Mouse (Mus musculus) lung, postnatal 0 days (tissue): ENCODE data around the gene Shpk. TPM values are rescaled to one million over a fixed set of nuclear protein-coding genes. Genes with fewer than 3 reads are reported as not detected.

Source experiments
- ATAC-seq: fragments of 200-750 bp; cut with Nextera tagmentation; 2 replicates; pipeline ENCODE4 v1.8.0; 2017; ENCODE audit warnings: moderate library complexity
- DNase-seq: peaks from one replicate; pipeline ENCODE4 v3.0.0-alpha.2; 2016; ENCODE audit warnings: low spot score
- H3K27ac ChIP-seq: fragments of 300-500 bp; sonication (generic); 2 replicates; pipeline ENCODE4 v1.5.1; 2014; ENCODE audit warnings: antibody characterized with exemption, mild to moderate bottlenecking, low read length, mixed read lengths
- H3K27me3 ChIP-seq: fragments of 300-500 bp; sonication (generic); replicated peaks from 2 replicates; pipeline ENCODE4 v1.6.1; 2014; ENCODE audit warnings: low read length, mixed read lengths; ENCODE audit not compliant: insufficient read depth
- H3K36me3 ChIP-seq: fragments of 300-500 bp; sonication (generic); 2 replicates; pipeline ENCODE4 v1.6.1; 2014; ENCODE audit warnings: low read length, mixed read lengths; ENCODE audit not compliant: insufficient read depth
- H3K4me1 ChIP-seq: fragments of 300-500 bp; sonication (generic); 2 replicates; pipeline ENCODE4 v1.6.1; 2014; ENCODE audit warnings: antibody characterized with exemption, low read depth, low read length, mixed read lengths; ENCODE audit not compliant: insufficient read depth
- H3K4me2 ChIP-seq: fragments of 300-500 bp; sonication (generic); replicated peaks from 2 replicates; pipeline ENCODE4 v1.6.1; 2014; ENCODE audit warnings: low read depth, mild to moderate bottlenecking, low read length, moderate library complexity, mixed read lengths
- H3K4me3 ChIP-seq: fragments of 300-500 bp; sonication (generic); 2 replicates; pipeline ENCODE4 v1.5.1; 2014; ENCODE audit warnings: low read depth, low read length
- H3K9ac ChIP-seq: fragments of 300-500 bp; sonication (generic); replicated peaks from 2 replicates; pipeline ENCODE4 v1.6.1; 2014; ENCODE audit warnings: low read depth, mild to moderate bottlenecking
- H3K9me3 ChIP-seq: fragments of 300-500 bp; sonication (generic); 2 replicates; pipeline ENCODE4 v1.6.1; 2016; ENCODE audit warnings: low read length, mixed read lengths
- CTCF ChIP-seq: IDR thresholded peaks from 2 replicates; pipeline ENCODE4 v1.5.1; 2016; ENCODE audit warnings: antibody characterized with exemption, mild to moderate bottlenecking
- EP300 ChIP-seq: IDR thresholded peaks from 2 replicates; pipeline ENCODE4 v1.6.1; 2016; ENCODE audit warnings: antibody characterized with exemption, mild to moderate bottlenecking, control low read depth
- WGBS: fragments of 180-500 bp; shearing (Covaris S2); extraction: QIAGEN DNeasy Blood & Tissue Kit; methylation state at CpG from one replicate; pipeline ENCODE4 v1.1.7; 2014; 5-methylcytosine and 5-hydroxymethylcytosine counted together
- polyA plus RNA-seq: library from polyadenylated mRNA; unstranded; fragments of >200 nt; fragmentation: Nextera tagmentation; extraction: Ambion mirVana; gene quantifications from 2 replicates; pipeline ENCODE4 v1.2.1, GENCODE M21; 2015

Shpk gene
- polyA plus RNA-seq, 1 experiment from 2014 or later, result 3.5 TPM

DNA sequence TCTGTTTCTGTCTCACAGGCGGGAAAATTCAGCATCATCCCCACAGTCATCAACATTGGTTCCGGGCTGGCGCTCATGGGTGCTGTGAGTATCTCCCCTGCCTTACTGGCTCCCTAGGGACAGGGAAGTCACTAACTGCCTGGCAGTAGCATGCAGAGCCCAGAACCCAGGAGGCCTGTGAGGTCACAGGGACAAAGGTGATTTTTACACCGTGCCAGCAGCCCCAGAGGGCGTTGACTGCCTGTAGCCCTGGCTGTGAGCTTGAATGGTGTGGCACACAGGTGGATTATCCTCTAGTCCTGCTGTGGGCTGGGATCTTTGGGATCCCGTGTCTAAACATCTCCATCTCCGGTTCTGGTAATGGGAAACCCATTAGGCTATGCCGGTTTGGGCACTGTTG is 31.2 kb upstream of the Shpk start:
- ATAC-seq (no peak), DNase-seq (no peak)
- no peak overlapping the region for H3K4me3 ChIP-seq
- peaks cover 8% of the 10 kb centered on the region; the same call in 1 of the 2 replicates for H3K4me1 ChIP-seq
- no peak overlapping the region for H3K27ac ChIP-seq
- no peak for TF ChIP-seq EP300
- no peak for TF ChIP-seq CTCF
- H3K9ac ChIP-seq, result no peak overlapping the region
- WGBS, result 82% methylated on average over 8 of the region's 8 CpGs
- H3K36me3 ChIP-seq, result no peaks in the 10 kb centered on the region
- no peaks in the 10 kb centered on the region for H3K27me3 ChIP-seq
- no peak overlapping the region for H3K4me2 ChIP-seq
- no peaks in the 10 kb centered on the region for H3K9me3 ChIP-seq

DNA sequence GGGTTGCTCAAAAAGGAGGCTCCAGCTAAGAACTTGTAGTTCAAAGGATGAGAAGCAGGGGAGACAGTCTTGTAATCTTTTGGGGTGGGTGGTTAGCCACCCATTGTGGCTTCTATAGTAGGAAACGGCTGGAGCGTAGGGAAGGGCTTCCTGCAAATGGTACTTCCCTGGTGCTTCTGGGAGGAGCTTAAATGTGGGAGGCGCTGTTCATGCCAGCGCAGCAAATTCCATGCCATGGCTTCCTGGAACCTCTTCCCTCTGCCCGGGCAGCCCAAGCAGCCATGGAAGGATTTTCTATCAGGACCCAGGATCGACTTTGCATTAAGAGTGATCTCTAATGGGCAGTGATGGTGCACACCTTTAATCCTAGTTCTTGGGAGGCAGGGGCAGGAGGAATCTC is 30.7 kb upstream of the Shpk start:
- no peak overlapping the region for H3K4me2 ChIP-seq
- DNase-seq, result no peak
- H3K4me1 ChIP-seq, result peaks cover 8% of the 10 kb centered on the region; the same call in 1 of the 2 replicates
- H3K9me3 ChIP-seq, result no peaks in the 10 kb centered on the region
- WGBS, result 73% methylated on average over 6 of the region's 6 CpGs
- no peak for ATAC-seq
- H3K27me3 ChIP-seq, result no peaks in the 10 kb centered on the region
- no peak overlapping the region for H3K9ac ChIP-seq
- no peak overlapping the region for H3K4me3 ChIP-seq
- H3K36me3 ChIP-seq, result no peaks in the 10 kb centered on the region
- no peak overlapping the region for H3K27ac ChIP-seq
- TF ChIP-seq EP300 (no peak), CTCF (no peak)

DNA sequence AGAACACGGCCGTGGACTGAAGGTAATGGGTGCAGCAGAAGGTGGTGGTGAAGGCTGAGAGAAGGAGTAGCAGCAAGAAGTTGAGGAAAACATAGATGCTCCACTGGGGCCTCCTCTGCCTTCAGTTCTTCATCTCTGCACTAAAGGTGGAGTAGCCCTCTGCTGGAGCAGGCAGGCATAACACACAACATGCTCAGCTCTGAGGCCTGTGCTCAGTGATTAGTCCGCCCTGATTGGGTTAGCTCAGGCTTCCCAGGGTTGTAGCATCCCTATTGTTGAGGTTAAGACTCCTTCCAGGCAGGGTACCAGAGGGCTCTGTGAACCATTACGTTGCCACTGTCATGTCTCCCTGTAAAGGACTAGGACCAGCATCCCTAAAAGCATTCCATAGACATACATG is 30.0 kb upstream of the Shpk start:
- WGBS, result 55% methylated on average over 4 of the region's 4 CpGs
- Histone ChIP-seq H3K9ac (no peak overlapping the region), H3K36me3 (no peaks in the 10 kb centered on the region), H3K4me2 (no peak overlapping the region), H3K4me1 (peaks cover 8% of the 10 kb centered on the region; the same call in 1 of the 2 replicates), H3K9me3 (no peaks in the 10 kb centered on the region), H3K4me3 (no peak overlapping the region), H3K27me3 (no peaks in the 10 kb centered on the region), H3K27ac (no peak overlapping the region)
- DNase-seq, result peak; percentile 60
- ATAC-seq, result 0 out of 2 replicates have a peak, but pooled peaks have one; percentile 40
- TF ChIP-seq EP300 (no peak), CTCF (peak; percentile 83)

DNA sequence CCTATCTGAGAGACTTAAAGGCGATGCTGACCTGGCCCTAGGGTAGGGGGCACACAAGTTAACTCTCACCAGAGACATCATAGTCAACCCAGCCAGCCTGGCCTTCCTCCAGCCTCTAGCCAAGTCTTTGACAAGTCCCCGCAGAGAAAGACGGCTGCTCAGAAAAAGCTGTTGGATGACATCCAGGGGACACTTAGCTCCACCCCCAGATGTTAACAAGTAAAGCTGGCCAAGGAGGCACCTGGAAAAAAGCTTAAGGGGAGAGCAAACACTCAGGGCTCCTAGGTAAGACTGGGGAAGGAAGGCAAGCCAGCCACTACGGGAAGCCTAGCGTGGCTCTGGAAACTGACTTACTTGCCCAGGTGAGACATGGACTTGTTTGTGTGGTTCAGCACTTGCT is 27.1 kb upstream of the Shpk start:
- Histone ChIP-seq H3K9me3 (no peaks in the 10 kb centered on the region), H3K4me3 (no peak overlapping the region), H3K27ac (peak overlapping the region; percentile 34), H3K9ac (no peak overlapping the region), H3K4me2 (no peak overlapping the region), H3K27me3 (no peaks in the 10 kb centered on the region), H3K36me3 (no peaks in the 10 kb centered on the region), H3K4me1 (peaks cover 14% of the 10 kb centered on the region; the same call in 1 of the 2 replicates)
- ATAC-seq, result peak; percentile 14
- TF ChIP-seq CTCF (no peak), EP300 (peak; percentile 58; the same call in 1 of the 2 replicates)
- DNase-seq, result peak; percentile 95
- WGBS, result 14% methylated on average over 5 of the region's 5 CpGs

DNA sequence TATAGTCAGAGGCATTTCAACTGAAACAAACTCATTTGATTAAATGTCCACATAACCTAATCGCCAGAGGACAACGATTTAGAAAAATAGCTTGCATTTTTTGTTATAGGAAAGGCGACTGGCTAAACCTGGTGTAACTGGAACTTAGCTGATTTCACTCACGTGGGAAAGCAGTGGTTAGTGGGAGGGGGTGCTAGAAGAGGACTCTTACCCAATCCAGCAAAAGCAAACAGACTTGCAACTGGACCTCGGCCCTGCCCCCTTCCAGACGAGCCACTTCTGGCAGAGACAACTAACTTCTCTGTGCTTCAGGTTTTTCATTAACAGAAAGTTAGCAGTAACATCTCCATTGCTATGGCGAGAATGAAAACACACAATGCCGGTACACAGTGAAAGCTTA is 23.6 kb upstream of the Shpk start:
- WGBS, result 25% methylated on average over 8 of the region's 8 CpGs
- peak overlapping the region; percentile 98 for H3K27ac ChIP-seq
- H3K27me3 ChIP-seq, result no peaks in the 10 kb centered on the region
- H3K4me2 ChIP-seq, result peak overlapping the region; percentile 87
- peaks cover 17% of the 10 kb centered on the region; the same call in 1 of the 2 replicates for H3K4me1 ChIP-seq
- ATAC-seq (peak; percentile 32), DNase-seq (peak; percentile 95)
- H3K9me3 ChIP-seq, result no peaks in the 10 kb centered on the region
- H3K9ac ChIP-seq, result peak overlapping the region; percentile 86; the same call in 1 of the 2 replicates
- TF ChIP-seq CTCF (no peak), EP300 (peak; percentile 83)
- peak overlapping the region; percentile 91 for H3K4me3 ChIP-seq
- no peaks in the 10 kb centered on the region for H3K36me3 ChIP-seq

DNA sequence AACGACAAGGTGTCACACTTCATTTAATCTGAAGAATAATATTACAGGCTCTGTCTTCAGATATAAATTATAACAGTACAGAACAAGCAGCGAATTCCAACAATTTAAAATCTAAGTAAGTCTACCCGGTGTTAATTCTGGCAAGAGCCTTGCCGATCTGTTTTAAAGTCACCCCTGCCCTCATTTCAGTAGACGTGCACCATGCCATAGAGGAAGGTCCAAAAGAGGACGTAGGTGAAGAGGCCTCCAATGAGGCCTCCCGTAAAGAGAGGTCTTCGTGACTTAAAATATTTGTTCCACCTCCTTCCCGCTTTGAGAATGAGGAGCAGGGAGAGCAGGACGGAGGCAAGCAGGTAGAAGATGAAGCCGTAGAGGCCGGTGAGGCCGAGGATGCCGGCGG is 23.1 kb upstream of the Shpk start:
- peak overlapping the region; percentile 86 for H3K9ac ChIP-seq
- peak; percentile 26 for DNase-seq
- no peaks in the 10 kb centered on the region for H3K36me3 ChIP-seq
- H3K27me3 ChIP-seq, result no peaks in the 10 kb centered on the region
- TF ChIP-seq CTCF (no peak), EP300 (no peak)
- ATAC-seq, result no peak
- H3K9me3 ChIP-seq, result no peaks in the 10 kb centered on the region
- peak overlapping the region; percentile 87 for H3K4me2 ChIP-seq
- peaks cover 17% of the 10 kb centered on the region; the same call in 1 of the 2 replicates for H3K4me1 ChIP-seq
- peak overlapping the region; percentile 91 for H3K4me3 ChIP-seq
- WGBS, result 2% methylated on average over 14 of the region's 15 CpGs
- H3K27ac ChIP-seq, result peak overlapping the region; percentile 98
